Mouse (Mus musculus) lung, embryonic 16.5 days (tissue): ENCODE data around the gene Hmox1. TPM values are rescaled to one million over a fixed set of nuclear protein-coding genes. Genes with fewer than 3 reads are reported as not detected.
A peak's percentile ranks its signal among the peaks of the same experiment; 100 is the strongest.

ENCODE experiments used
- ATAC-seq: fragments of 200-750 bp; cut with Nextera tagmentation; 2 replicates; pipeline ENCODE4 v1.8.0; 2017; ENCODE audit warnings: low read depth, mild to moderate bottlenecking, moderate library complexity
- H3K27ac ChIP-seq: fragments of 300-500 bp; sonication (generic); 2 replicates; pipeline ENCODE4 v1.5.1; 2014; ENCODE audit warnings: mild to moderate bottlenecking, control low read depth, low read length
- H3K27me3 ChIP-seq: fragments of 300-500 bp; sonication (generic); 2 replicates; pipeline ENCODE4 v1.6.1; 2014; ENCODE audit warnings: low read depth, low read length, mixed read lengths; ENCODE audit not compliant: control insufficient read depth, insufficient read depth
- H3K36me3 ChIP-seq: fragments of 300-500 bp; sonication (generic); 2 replicates; pipeline ENCODE4 v1.6.1; 2014; ENCODE audit warnings: low read length; ENCODE audit not compliant: control insufficient read depth, insufficient read depth
- H3K4me1 ChIP-seq: fragments of 300-500 bp; sonication (generic); replicated peaks from 2 replicates; pipeline ENCODE4 v1.6.1; 2014; ENCODE audit warnings: low read length, mixed read lengths; ENCODE audit not compliant: control insufficient read depth, insufficient read depth
- H3K4me2 ChIP-seq: fragments of 300-500 bp; sonication (generic); 2 replicates; pipeline ENCODE4 v1.6.1; 2014; ENCODE audit warnings: low read depth, low read length, control low read depth
- H3K4me3 ChIP-seq: fragments of 300-500 bp; sonication (generic); 2 replicates; pipeline ENCODE4 v1.5.1; 2014; ENCODE audit warnings: mild to moderate bottlenecking, low read length, control low read depth
- H3K9ac ChIP-seq: fragments of 300-500 bp; sonication (generic); 2 replicates; pipeline ENCODE4 v1.6.1; 2014; ENCODE audit warnings: low read length, control low read depth
- H3K9me3 ChIP-seq: fragments of 300-500 bp; sonication (generic); 2 replicates; pipeline ENCODE4 v1.6.1; 2016; ENCODE audit warnings: low read length; ENCODE audit not compliant: control insufficient read depth
- WGBS: fragments of 180-500 bp; shearing (Covaris S2); extraction: QIAGEN DNeasy Blood & Tissue Kit; methylation state at CpG from one replicate; pipeline ENCODE4 v1.1.7; 2014; 5-methylcytosine and 5-hydroxymethylcytosine counted together
- polyA plus RNA-seq: library from polyadenylated mRNA; unstranded; fragments of >200 nt; fragmentation: Nextera tagmentation; extraction: Ambion mirVana; gene quantifications from 2 replicates; pipeline ENCODE4 v1.2.1, GENCODE M21; 2015

Gene Hmox1
- polyA plus RNA-seq, 1 experiment from 2014 or later: 36.5 TPM

DNA sequence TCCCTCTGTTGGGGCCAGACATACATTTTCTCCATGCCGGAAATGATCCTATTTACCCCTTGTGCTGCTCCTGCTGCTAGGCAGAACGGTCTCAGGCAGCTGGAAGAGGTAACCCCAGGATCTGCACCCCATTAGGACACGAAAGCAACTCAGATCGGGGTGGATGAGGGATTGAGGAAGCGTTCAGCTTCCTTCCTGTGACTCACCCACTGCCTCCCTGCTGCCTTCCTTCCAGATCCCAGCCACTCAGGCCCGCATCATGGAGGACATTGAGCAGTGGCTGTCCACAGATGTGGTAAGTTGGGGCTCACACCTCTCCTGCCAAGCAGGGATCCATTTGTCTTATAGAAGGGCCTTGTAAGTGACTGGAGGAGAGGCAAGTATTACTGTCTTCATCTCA, 26.1 kb upstream of the Hmox1 start:
- no peak overlapping the region for H3K27ac ChIP-seq
- ATAC-seq: no peak
- no peaks in the 10 kb centered on the region for H3K4me1 ChIP-seq
- 54% methylated on average over 6 of the region's 6 CpGs for WGBS
- H3K9me3 ChIP-seq: no peaks in the 10 kb centered on the region
- H3K4me3 ChIP-seq: no peak overlapping the region
- H3K4me2 ChIP-seq: no peak overlapping the region
- H3K36me3 ChIP-seq: no peaks in the 10 kb centered on the region
- H3K27me3 ChIP-seq: no peaks in the 10 kb centered on the region
- no peak overlapping the region for H3K9ac ChIP-seq

DNA sequence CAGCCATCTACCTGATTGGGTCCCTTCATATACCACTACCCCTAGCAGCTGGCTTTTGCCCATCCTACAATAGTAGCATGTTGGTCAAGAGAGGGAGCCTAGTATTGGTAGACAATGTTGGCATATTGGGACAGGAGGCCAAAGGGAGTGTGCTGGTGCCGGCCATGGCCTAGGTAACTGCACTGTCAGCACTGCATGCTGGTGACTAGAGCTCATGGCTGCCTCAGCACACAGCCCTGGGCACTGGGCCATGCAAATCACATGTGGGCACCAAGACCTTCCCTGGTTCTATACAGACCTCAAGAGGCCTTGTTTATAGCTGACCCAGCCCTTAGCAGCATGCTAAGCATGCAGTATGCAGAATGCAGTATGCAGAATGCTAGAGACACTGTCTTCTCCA, 23.1 kb upstream of the Hmox1 start:
- Histone ChIP-seq H3K36me3 (no peaks in the 10 kb centered on the region), H3K4me1 (no peaks in the 10 kb centered on the region)

DNA sequence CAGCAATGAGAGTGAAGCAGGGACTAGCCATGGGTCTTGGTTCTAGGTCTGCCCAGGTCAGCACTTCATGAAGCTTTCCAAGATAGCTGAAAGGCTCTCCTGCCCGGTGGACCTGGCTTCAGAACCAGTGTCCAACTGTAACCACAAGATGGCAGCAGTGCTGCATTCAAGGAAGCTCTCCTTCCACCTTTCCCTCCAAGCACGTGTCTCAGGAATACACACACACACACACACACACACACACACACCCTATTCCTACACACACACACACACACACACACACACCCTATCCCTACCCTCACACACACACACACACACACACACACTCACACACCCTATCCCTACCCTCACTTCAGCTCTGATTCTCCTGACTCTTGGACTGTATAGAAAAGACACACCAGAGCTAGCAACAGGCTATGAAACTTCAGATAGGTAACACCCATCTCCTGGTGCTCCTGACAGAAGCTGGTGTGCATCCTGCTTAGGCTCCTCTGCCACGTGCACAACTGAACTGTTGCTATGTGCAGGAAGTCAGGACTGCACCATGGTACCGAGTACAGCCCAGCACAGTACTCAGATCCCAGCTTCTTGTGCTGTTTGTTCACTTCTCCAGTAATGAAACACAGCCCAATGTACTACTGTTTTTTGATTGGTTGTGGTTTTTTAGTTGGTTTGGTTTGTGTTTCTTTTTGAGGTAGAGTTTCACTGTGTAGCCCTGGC, 21.6 kb upstream of the Hmox1 start:
- H3K4me2 ChIP-seq: no peak overlapping the region
- H3K4me1 ChIP-seq: no peaks in the 10 kb centered on the region
- no peak overlapping the region for H3K9ac ChIP-seq
- H3K27me3 ChIP-seq: no peaks in the 10 kb centered on the region
- WGBS: 21% methylated on average over 4 of the region's 4 CpGs
- no peaks in the 10 kb centered on the region for H3K36me3 ChIP-seq
- ATAC-seq: peak; percentile 82
- H3K27ac ChIP-seq: no peak overlapping the region
- no peaks in the 10 kb centered on the region for H3K9me3 ChIP-seq
- H3K4me3 ChIP-seq: no peak overlapping the region

More for the DNA sequence above, 23.1 kb upstream of the Hmox1 start:
- no peak overlapping the region for H3K27ac ChIP-seq
- WGBS: 78% methylated on average over 1 of the region's 1 CpGs
- ATAC-seq: no peak
- no peak overlapping the region for H3K4me3 ChIP-seq
- H3K4me2 ChIP-seq: no peak overlapping the region
- H3K9me3 ChIP-seq: no peaks in the 10 kb centered on the region
- H3K27me3 ChIP-seq: no peaks in the 10 kb centered on the region
- H3K9ac ChIP-seq: no peak overlapping the region

DNA sequence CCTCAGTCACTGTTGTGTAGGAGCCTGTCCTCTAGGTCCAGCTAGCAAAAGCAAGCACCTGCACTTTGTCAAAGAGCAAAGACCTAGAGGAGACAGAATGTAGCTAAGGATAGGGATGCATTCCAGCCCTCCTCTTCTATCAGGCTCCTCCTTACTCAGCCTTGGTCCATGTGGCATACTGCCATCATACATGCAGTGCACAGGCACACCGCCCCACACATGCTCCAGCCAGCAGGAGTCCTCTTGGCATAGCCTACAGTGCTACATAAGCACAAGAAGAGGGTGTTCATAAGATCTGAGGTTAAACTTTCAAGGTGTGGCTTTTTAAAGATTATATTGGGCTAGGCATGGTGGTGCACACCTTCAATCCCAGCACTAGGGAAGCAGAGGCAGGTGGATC, 18.5 kb upstream of the Hmox1 start:
- H3K4me3 ChIP-seq: no peak overlapping the region
- H3K9ac ChIP-seq: no peak overlapping the region
- no peaks in the 10 kb centered on the region for H3K27me3 ChIP-seq
- H3K9me3 ChIP-seq: no peaks in the 10 kb centered on the region
- no peak overlapping the region for H3K27ac ChIP-seq
- ATAC-seq: no peak
- no peak overlapping the region for H3K4me2 ChIP-seq
- no peaks in the 10 kb centered on the region for H3K36me3 ChIP-seq
- no peaks in the 10 kb centered on the region for H3K4me1 ChIP-seq
- WGBS: 70% methylated on average over 1 of the region's 1 CpGs

DNA sequence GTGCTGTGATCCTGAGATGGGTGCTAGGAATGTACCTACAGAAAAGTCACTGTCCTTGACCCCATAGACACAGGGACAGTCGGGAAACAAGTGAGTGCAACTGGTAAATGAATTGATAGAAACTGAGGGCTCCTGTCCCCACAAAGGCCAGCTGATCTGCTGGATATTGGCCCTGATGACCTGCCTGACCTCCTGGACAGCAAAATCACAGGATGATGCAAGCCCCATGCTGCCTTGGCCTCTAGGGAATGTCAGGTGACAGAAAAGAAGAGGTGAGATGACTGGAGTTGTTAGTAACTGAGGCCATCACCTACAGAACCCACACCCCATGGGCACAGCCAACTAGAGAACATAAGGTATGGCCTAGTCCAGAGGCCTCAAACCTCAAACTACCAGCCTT, 15.2 kb upstream of the Hmox1 start:
- Histone ChIP-seq H3K9ac (no peak overlapping the region), H3K4me1 (peaks cover under 1% of the 10 kb centered on the region; the same call in 1 of the 2 replicates), H3K27me3 (no peaks in the 10 kb centered on the region), H3K4me3 (no peak overlapping the region), H3K4me2 (no peak overlapping the region), H3K9me3 (no peaks in the 10 kb centered on the region), H3K36me3 (no peaks in the 10 kb centered on the region), H3K27ac (no peak overlapping the region)
- WGBS: 76% methylated on average over 1 of the region's 1 CpGs
- ATAC-seq: no peak

DNA sequence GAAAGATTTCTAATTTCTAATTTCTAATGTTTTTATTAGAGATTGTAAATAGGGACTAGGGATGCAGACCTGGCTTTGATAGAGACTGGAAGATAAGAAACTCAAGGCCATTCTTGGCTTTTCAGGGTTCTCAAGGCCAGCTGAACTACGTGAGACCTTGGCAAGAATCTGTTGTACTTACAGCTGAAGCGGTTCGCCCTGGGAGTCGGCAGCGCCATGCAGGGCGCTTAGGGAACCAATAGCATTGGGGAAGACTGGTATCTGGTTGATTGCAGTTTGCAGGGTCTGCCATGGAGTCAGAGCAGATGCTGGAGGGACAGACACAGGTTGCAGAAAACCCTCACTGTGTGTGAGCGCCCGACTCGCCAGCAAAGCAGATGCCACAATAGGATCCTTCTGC, 14.6 kb upstream of the Hmox1 start:
- Histone ChIP-seq H3K9me3 (no peaks in the 10 kb centered on the region), H3K27me3 (no peaks in the 10 kb centered on the region), H3K4me2 (no peak overlapping the region), H3K4me1 (peaks cover 2% of the 10 kb centered on the region; the same call in 1 of the 2 replicates), H3K9ac (no peak overlapping the region), H3K4me3 (no peak overlapping the region), H3K36me3 (no peaks in the 10 kb centered on the region), H3K27ac (no peak overlapping the region)
- ATAC-seq: no peak
- 93% methylated on average over 9 of the region's 9 CpGs for WGBS

DNA sequence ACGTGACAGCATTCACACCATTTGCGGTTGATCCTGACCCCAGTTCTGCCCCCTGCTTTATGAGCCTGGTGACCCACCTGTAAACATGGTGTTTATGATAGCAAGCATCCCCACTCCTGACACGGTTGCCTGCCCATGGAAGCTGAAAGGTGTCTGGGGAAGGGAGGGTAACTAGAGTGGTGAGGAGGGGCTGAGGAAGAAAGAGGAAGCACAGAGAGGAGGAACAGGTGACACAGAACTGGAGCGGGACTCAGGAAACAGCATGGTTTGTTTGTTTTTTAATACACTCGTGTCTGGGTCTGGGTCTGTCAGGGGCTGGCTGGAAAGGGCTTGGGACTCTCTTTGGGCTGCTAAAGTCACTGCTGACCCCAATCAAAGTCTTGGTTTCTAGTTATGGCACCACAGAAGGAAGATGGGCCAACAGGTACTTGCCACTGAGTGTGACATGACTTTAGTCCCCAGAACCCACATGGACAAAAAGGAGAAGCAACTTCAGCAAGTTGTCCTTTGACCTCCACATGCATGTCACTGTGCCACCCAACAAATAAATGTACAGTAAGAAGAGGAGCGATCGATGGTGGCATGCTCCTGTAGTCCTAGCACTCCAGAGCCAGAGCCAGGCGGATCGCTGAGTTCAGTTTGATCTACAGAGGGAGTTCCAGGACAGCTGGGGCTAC, 11.9 kb upstream of the Hmox1 start:
- Histone ChIP-seq H3K4me1 (peaks cover 4% of the 10 kb centered on the region; the same call in 1 of the 2 replicates), H3K9ac (no peak overlapping the region), H3K4me2 (no peak overlapping the region), H3K36me3 (no peaks in the 10 kb centered on the region), H3K9me3 (no peaks in the 10 kb centered on the region), H3K27ac (no peak overlapping the region), H3K27me3 (no peaks in the 10 kb centered on the region), H3K4me3 (no peak overlapping the region)
- ATAC-seq: no peak
- WGBS: 68% methylated on average over 9 of the region's 9 CpGs

DNA sequence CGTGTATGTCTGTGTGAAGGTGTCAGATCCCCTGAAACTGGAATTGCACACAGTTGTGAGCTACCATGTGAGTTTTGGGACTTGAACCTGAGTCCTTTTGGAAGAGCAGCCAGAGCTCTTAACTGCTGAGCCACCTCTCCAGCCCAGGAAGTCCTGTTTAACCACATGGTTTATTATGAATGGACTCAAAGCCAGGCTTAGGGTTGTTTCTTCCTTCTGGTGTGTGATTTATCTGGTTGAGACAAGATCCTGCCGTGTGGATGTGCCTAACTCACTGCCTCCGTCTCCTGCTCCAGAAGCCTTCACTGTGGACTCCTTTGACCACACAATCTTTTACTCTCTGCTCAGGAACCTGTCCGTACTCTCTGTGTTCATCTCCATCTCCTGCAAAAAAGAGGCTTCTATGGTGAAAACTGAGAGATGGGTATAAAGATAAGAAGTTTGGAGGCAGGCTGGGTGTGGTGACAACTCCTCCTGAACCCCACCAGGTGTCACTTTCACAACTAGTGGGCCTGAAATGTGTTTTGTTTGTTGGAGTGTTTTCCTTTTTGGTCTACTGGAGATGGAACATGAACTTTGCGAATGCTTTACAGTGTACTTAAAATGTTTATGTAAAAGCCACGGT, 11.1 kb upstream of the Hmox1 start:
- no peak overlapping the region for H3K9ac ChIP-seq
- H3K36me3 ChIP-seq: no peaks in the 10 kb centered on the region
- no peak overlapping the region for H3K4me3 ChIP-seq
- no peaks in the 10 kb centered on the region for H3K9me3 ChIP-seq
- no peak overlapping the region for H3K27ac ChIP-seq
- H3K4me1 ChIP-seq: peaks cover 4% of the 10 kb centered on the region; the same call in 1 of the 2 replicates
- H3K4me2 ChIP-seq: no peak overlapping the region
- WGBS: 58% methylated on average over 6 of the region's 6 CpGs
- no peak for ATAC-seq
- no peaks in the 10 kb centered on the region for H3K27me3 ChIP-seq

DNA sequence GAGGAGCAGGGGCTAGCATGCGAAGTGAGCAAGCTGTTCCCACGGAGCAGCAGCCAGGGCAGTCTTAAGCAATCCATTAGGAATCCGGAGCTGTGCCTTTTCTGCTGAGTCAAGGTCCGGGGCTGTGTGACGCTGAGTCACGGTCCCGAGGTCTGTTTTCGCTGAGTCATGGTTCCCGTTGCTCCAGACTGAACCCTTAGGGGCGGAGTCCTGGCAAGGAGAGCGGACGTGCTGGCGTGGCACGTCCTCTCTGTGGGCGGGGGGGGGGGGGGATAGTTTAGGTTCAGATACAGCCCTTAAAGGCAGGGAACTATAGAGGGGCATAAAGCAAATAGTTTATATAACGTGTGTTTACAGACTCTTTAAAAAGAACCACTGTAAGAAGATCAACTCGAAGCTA, 9.6 kb upstream of the Hmox1 start:
- peak overlapping the region; percentile 39 for H3K4me2 ChIP-seq
- no peak overlapping the region for H3K27ac ChIP-seq
- H3K9me3 ChIP-seq: no peaks in the 10 kb centered on the region
- H3K4me1 ChIP-seq: peaks cover 6% of the 10 kb centered on the region
- H3K9ac ChIP-seq: no peak overlapping the region
- H3K27me3 ChIP-seq: no peaks in the 10 kb centered on the region
- H3K36me3 ChIP-seq: no peaks in the 10 kb centered on the region
- H3K4me3 ChIP-seq: peak overlapping the region; percentile 27
- ATAC-seq: peak; percentile 96
- under 1% methylated on average over 16 of the region's 17 CpGs for WGBS
